Mouse (Mus musculus): Measurements from ENCODE around the gene Ror2.

- TF ChIP-seq CTCF (IDR thresholded peaks at IDR 0.05; ENCODE audit: control insufficient read depth, insufficient read depth, low read length) (no peak), POLR2A (IDR thresholded peaks at IDR 0.05; ENCODE audit: borderline replicate concordance, control insufficient read depth, low read depth, low read length) (no peak)
These were observed 47.8 kb upstream of the Ror2 start for GRCm38 (mm10) chr13:53333769-53334168.

All from bone marrow, adult 2 months (tissue).